Mouse (Mus musculus): ENCODE results near the gene Rarg.

The Rarg gene

DNA sequence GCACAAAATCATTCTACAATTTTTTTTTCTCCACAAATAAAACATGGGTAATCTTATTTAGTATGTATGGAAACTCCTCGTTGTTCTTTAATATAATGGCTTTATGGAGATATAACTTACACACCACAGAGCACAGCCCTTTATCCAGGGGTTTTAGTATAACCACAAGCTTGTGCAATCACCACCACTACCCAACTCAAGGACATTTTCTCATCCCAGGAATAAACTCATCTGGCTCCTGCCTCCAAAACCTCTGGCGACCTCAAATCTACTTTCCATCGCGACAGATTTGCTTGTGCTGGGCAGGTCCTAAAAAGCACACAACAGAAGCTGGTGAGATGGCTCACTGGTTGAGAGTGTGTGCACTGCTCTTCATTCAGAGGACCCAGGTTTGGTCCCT lies 63.7 kb downstream of the Rarg start:
- Histone ChIP-seq H3K4me1 (replicated peaks; ENCODE audit: low read depth, low read length) (peaks cover 79% of the 10 kb centered on the region), H3K36me3 (ENCODE audit: insufficient read depth, low read length) (peaks cover 52% of the 10 kb centered on the region), H3K27me3 (ENCODE audit: insufficient read depth, low read length) (no peaks in the 10 kb centered on the region), H3K9me3 (ENCODE audit: low read length) (no peaks in the 10 kb centered on the region), H3K4me3 (replicated peaks; ENCODE audit: low read length) (no peak overlapping the region)
- TF ChIP-seq CTCF (conservative IDR thresholded peaks at IDR 0.05; ENCODE audit: low read length) (no peak), POU5F1 (IDR thresholded peaks at IDR 0.05; ENCODE audit: borderline replicate concordance, low read length) (no peak), NANOG (IDR thresholded peaks at IDR 0.05; ENCODE audit: borderline replicate concordance, low read length) (no peak)

DNA sequence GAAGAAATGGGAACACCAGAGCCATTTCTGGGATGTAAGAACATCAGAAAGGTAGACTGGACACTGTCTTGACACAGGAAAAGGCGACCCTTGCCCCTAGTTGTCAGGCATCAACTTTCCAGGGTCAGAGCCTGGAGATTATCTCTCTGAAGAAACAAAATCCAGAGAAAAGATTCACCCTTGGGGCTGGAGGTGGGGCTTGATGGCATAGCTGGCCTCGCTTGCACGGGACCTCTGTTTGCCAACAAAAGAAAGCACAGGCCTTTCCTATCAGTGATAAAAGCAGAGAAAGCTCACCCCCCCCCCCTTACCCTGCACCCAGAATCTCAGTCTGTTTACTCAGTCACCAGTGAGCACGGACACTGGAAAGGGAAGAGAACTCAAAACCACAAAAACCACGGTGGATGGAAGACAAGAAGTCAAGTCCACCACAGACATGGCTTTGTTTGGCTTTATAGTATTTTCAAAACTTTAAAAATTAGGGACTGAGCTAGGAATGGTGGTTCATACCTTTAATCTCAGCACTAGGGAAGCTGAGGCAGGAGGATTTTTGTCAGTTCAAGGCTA lies 64.4 kb downstream of the Rarg start:
- Histone ChIP-seq H3K27me3 (ENCODE audit: insufficient read depth, low read length) (no peaks in the 10 kb centered on the region), H3K4me1 (replicated peaks; ENCODE audit: low read depth, low read length) (peaks cover 85% of the 10 kb centered on the region)
- TF ChIP-seq CTCF (conservative IDR thresholded peaks at IDR 0.05; ENCODE audit: low read length) (no peak), NANOG (IDR thresholded peaks at IDR 0.05; ENCODE audit: borderline replicate concordance, low read length) (no peak), POU5F1 (IDR thresholded peaks at IDR 0.05; ENCODE audit: borderline replicate concordance, low read length) (no peak)

DNA sequence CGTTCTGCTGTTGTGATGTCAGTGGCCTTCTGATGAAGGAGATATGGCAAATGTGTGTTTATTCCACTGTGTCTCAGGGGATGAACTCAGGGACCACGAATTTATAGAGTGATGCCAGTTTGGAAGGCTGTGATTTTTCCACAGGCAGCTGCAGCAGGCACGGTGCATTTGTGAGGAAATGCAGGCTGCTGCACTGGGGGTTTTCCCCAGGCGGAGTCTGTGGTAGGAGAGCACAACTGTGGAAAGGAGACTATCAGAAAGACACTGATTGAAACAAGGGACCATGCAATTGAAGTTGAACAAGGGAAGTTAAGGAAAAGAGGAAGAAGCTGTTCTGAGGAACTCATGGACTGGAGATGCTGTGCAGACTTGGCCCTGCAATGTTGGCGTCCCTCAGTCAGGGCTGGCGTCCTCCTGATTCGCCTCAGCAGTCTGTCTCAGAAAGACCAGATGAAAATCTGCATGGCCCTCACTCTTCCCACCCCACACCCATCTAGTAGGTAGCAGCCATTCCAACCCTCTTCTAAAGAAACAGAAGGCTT lies 65.0 kb downstream of the Rarg start:
- TF ChIP-seq POU5F1 (IDR thresholded peaks at IDR 0.05; ENCODE audit: borderline replicate concordance, low read length) (no peak), CTCF (conservative IDR thresholded peaks at IDR 0.05; ENCODE audit: low read length) (no peak), NANOG (IDR thresholded peaks at IDR 0.05; ENCODE audit: borderline replicate concordance, low read length) (no peak)
- peaks cover 87% of the 10 kb centered on the region for H3K4me1 ChIP-seq (replicated peaks; ENCODE audit: low read depth, low read length)
- no peaks in the 10 kb centered on the region for H3K9me3 ChIP-seq (ENCODE audit: low read length)
- H3K4me3 ChIP-seq (replicated peaks; ENCODE audit: low read length), result no peak overlapping the region
- peaks cover 56% of the 10 kb centered on the region for H3K36me3 ChIP-seq (ENCODE audit: insufficient read depth, low read length)
- H3K27me3 ChIP-seq (ENCODE audit: insufficient read depth, low read length), result no peaks in the 10 kb centered on the region

More for the DNA sequence above, 64.4 kb downstream of the Rarg start:
- H3K4me3 ChIP-seq (replicated peaks; ENCODE audit: low read length), result no peak overlapping the region
- peaks cover 55% of the 10 kb centered on the region for H3K36me3 ChIP-seq (ENCODE audit: insufficient read depth, low read length)
- no peaks in the 10 kb centered on the region for H3K9me3 ChIP-seq (ENCODE audit: low read length)

DNA sequence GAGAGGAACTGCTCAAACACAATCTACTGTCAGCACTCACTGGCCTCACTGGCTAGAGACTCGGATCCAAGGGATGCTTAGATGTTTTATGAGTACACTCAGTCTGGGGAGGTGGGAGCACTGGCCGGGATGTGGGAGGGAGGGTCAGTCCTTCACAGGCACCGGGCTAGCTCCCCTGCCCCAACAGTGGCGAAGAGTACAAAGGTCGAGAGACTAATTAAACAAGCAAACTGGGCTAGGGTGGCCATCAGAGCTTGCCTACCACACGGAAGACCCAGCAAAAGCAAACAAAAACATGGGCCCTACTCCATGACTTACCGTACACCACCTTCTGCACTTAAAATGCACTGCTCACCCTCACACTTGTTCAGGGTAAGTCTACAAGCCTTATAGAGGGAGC lies 65.6 kb downstream of the Rarg start:
- H3K4me3 ChIP-seq (replicated peaks; ENCODE audit: low read length), result 0 out of 2 replicates have a peak overlapping the region, but pooled peaks have one; percentile 14
- no peak for TF ChIP-seq CTCF (conservative IDR thresholded peaks at IDR 0.05; ENCODE audit: low read length)
- no peak for TF ChIP-seq NANOG (IDR thresholded peaks at IDR 0.05; ENCODE audit: borderline replicate concordance, low read length)
- TF ChIP-seq POU5F1 (IDR thresholded peaks at IDR 0.05; ENCODE audit: borderline replicate concordance, low read length), result no peak
- H3K9me3 ChIP-seq (ENCODE audit: low read length), result no peaks in the 10 kb centered on the region
- H3K4me1 ChIP-seq (replicated peaks; ENCODE audit: low read depth, low read length), result peaks cover 88% of the 10 kb centered on the region
- H3K36me3 ChIP-seq (ENCODE audit: insufficient read depth, low read length), result peaks cover 55% of the 10 kb centered on the region
- no peaks in the 10 kb centered on the region for H3K27me3 ChIP-seq (ENCODE audit: insufficient read depth, low read length)

DNA sequence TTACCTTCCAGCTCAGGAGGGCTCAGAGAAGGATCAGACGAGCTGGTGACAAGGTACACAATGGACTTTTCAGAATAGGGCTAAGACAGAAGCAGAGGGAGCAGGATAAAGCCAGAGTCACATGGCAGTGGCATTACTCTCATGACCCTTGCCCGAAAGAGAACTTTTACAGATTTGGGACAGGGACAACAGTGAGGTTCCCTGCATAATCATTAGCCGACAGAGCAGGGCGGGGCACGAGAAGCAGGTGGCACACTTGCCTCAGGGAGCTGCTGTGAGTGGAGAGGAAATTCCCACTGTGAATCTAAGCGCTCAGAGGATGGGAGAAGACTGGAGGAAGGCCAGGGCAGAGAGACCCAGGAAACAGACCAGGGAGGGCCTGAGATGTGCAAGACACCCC lies 68.4 kb downstream of the Rarg start:
- peaks cover 80% of the 10 kb centered on the region for H3K4me1 ChIP-seq (replicated peaks; ENCODE audit: low read depth, low read length)
- H3K27me3 ChIP-seq (ENCODE audit: insufficient read depth, low read length), result no peaks in the 10 kb centered on the region
- peaks cover 67% of the 10 kb centered on the region for H3K36me3 ChIP-seq (ENCODE audit: insufficient read depth, low read length)
- TF ChIP-seq CTCF (conservative IDR thresholded peaks at IDR 0.05; ENCODE audit: low read length) (no peak), NANOG (IDR thresholded peaks at IDR 0.05; ENCODE audit: borderline replicate concordance, low read length) (no peak), POU5F1 (IDR thresholded peaks at IDR 0.05; ENCODE audit: borderline replicate concordance, low read length) (no peak)
- H3K4me3 ChIP-seq (replicated peaks; ENCODE audit: low read length), result peak overlapping the region; percentile 37; the same call in 1 of the 2 replicates
- H3K9me3 ChIP-seq (ENCODE audit: low read length), result no peaks in the 10 kb centered on the region

DNA sequence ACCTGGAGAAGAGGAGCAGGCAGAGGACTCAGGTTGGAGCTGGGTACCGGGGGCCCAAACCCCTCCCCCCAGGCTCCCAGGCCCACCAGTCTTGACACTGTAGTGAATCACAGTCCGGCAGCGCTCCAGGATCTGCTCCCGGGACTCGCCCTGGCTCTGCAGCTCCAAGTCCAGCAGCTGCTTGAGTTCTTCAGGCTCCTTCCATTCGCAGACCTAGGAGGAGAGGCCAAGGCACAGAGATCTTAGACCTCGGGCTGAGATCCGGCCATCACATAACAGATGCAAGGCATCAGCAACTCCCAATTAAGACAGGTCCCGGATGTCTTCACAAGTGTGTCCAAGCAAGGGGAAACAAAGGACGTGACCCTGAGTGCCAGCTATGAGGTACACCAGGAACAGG lies 69.2 kb downstream of the Rarg start:
- H3K9me3 ChIP-seq (ENCODE audit: low read length), result no peaks in the 10 kb centered on the region
- TF ChIP-seq CTCF (conservative IDR thresholded peaks at IDR 0.05; ENCODE audit: low read length), result no peak
- H3K4me3 ChIP-seq (replicated peaks; ENCODE audit: low read length), result no peak overlapping the region
- H3K4me1 ChIP-seq (replicated peaks; ENCODE audit: low read depth, low read length), result peaks cover 73% of the 10 kb centered on the region
- no peaks in the 10 kb centered on the region for H3K27me3 ChIP-seq (ENCODE audit: insufficient read depth, low read length)
- H3K36me3 ChIP-seq (ENCODE audit: insufficient read depth, low read length), result peaks cover 74% of the 10 kb centered on the region

DNA sequence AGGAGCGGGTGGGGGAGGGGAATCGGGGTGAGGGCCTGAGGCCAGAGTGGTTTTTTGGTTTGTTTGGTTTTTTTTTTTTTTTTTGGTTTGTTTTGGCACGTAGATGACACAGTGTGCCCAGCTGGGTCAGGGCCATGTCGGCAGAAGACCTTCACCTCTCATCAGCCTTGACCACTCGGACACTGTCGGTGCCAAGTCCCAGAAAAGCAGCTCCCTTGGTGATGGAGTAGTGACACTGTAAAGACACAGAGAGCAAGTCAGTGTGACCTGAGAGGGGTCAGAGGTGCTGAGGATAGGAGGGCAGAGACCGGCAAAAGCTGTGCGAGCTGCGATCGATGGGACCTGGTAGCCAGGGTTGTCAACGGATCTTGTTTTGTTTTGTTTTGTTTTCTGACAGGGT lies 71.1 kb downstream of the Rarg start:
- Histone ChIP-seq H3K4me1 (replicated peaks; ENCODE audit: low read depth, low read length) (peaks cover 57% of the 10 kb centered on the region), H3K9me3 (ENCODE audit: low read length) (no peaks in the 10 kb centered on the region), H3K36me3 (ENCODE audit: insufficient read depth, low read length) (peaks cover 76% of the 10 kb centered on the region), H3K27me3 (ENCODE audit: insufficient read depth, low read length) (no peaks in the 10 kb centered on the region), H3K4me3 (replicated peaks; ENCODE audit: low read length) (no peak overlapping the region)
- TF ChIP-seq POU5F1 (IDR thresholded peaks at IDR 0.05; ENCODE audit: borderline replicate concordance, low read length) (no peak), NANOG (IDR thresholded peaks at IDR 0.05; ENCODE audit: borderline replicate concordance, low read length) (no peak), CTCF (conservative IDR thresholded peaks at IDR 0.05; ENCODE audit: low read length) (no peak)

Measured in E14TG2a.4 (cell line).